Mouse (Mus musculus) forebrain, embryonic 12.5 days (tissue): ENCODE measurements at regions not wholly inside any gene's neighbourhood (a gene's known extent, or its start where the extent isn't known, plus 50 kb on each side); places are given as distances from the start of the nearest gene placed in this dataset.

Experiments
- ATAC-seq: fragments of 200-750 bp; cut with Nextera tagmentation; 2 replicates; pipeline ENCODE4 v1.8.0; 2017; ENCODE audit warnings: moderate TSS enrichment; ENCODE audit not compliant: low FRiP score
- H3K27ac ChIP-seq: fragments of 300-500 bp; sonication (generic); 2 replicates; pipeline ENCODE4 v1.5.1; 2016; ENCODE audit warnings: mild to moderate bottlenecking
- H3K27me3 ChIP-seq: fragments of 300-500 bp; sonication (generic); 2 replicates; pipeline ENCODE4 v1.6.1; 2016; ENCODE audit warnings: mild to moderate bottlenecking
- H3K36me3 ChIP-seq: fragments of 300-500 bp; sonication (generic); replicated peaks from 2 replicates; pipeline ENCODE4 v1.6.1; 2016; ENCODE audit warnings: mild to moderate bottlenecking
- H3K4me1 ChIP-seq: fragments of 300-500 bp; sonication (generic); 2 replicates; pipeline ENCODE4 v1.6.1; 2016
- H3K4me2 ChIP-seq: fragments of 300-500 bp; sonication (generic); 2 replicates; pipeline ENCODE4 v1.6.1; 2016; ENCODE audit warnings: mild to moderate bottlenecking, moderate library complexity
- H3K4me3 ChIP-seq: fragments of 300-500 bp; sonication (generic); replicated peaks from 2 replicates; pipeline ENCODE4 v1.5.1; 2016; ENCODE audit warnings: mild to moderate bottlenecking
- H3K9ac ChIP-seq: fragments of 300-500 bp; sonication (generic); 2 replicates; pipeline ENCODE4 v1.6.1; 2016; ENCODE audit warnings: mild to moderate bottlenecking
- H3K9me3 ChIP-seq: fragments of 300-500 bp; sonication (generic); 2 replicates; pipeline ENCODE4 v1.6.1; 2016
- WGBS: fragments of 180-500 bp; shearing (Covaris S2); methylation state at CpG from one replicate; pipeline ENCODE4 v1.1.7; 2016; 5-methylcytosine and 5-hydroxymethylcytosine counted together

GRCm38 (mm10) chr14:109457537-109458053, 543.6 kb upstream of the Slitrk1 start:
- Histone ChIP-seq H3K4me1 (no peaks in the 10 kb centered on the region), H3K9me3 (no peaks in the 10 kb centered on the region), H3K36me3 (no peaks in the 10 kb centered on the region), H3K27me3 (no peaks in the 10 kb centered on the region), H3K27ac (no peak overlapping the region), H3K9ac (no peak overlapping the region), H3K4me3 (no peak overlapping the region), H3K4me2 (no peak overlapping the region)
- ATAC-seq = no peak

- Histone ChIP-seq H3K9ac (no peak overlapping the region), H3K27me3 (no peaks in the 10 kb centered on the region), H3K4me1 (no peaks in the 10 kb centered on the region), H3K9me3 (no peaks in the 10 kb centered on the region), H3K4me2 (no peak overlapping the region), H3K36me3 (no peaks in the 10 kb centered on the region), H3K4me3 (no peak overlapping the region), H3K27ac (no peak overlapping the region)
- no peak for ATAC-seq
These were observed 520.2 kb upstream of the Slitrk1 start for GRCm38 (mm10) chr14:109434205-109434604.

- WGBS = 57% methylated on average over 3 of the region's 3 CpGs
- ATAC-seq = peak; percentile 36; the same call in 1 of the 2 replicates
These were observed 519.1 kb upstream of the Slitrk1 start for GRCm38 (mm10) chr14:109432893-109433524.

More at GRCm38 (mm10) chr14:109432893-109433524, 519.1 kb upstream of the Slitrk1 start:
- H3K4me1 ChIP-seq = no peaks in the 10 kb centered on the region
- H3K9ac ChIP-seq = no peak overlapping the region
- H3K4me3 ChIP-seq = no peak overlapping the region
- H3K27me3 ChIP-seq = no peaks in the 10 kb centered on the region
- H3K9me3 ChIP-seq = no peaks in the 10 kb centered on the region
- no peak overlapping the region for H3K4me2 ChIP-seq
- no peak overlapping the region for H3K27ac ChIP-seq
- no peaks in the 10 kb centered on the region for H3K36me3 ChIP-seq
